Mouse (Mus musculus): ENCODE measurements around the gene Lrfn3. TPM values are rescaled to one million over a fixed set of nuclear protein-coding genes. Genes with fewer than 3 reads are reported as not detected.

The Lrfn3 gene
- polyA plus RNA-seq (2012; rRNA removed; ENCODE audit: low replicate concordance) = 3.1 and 19.7 TPM in 2 replicates

DNA sequence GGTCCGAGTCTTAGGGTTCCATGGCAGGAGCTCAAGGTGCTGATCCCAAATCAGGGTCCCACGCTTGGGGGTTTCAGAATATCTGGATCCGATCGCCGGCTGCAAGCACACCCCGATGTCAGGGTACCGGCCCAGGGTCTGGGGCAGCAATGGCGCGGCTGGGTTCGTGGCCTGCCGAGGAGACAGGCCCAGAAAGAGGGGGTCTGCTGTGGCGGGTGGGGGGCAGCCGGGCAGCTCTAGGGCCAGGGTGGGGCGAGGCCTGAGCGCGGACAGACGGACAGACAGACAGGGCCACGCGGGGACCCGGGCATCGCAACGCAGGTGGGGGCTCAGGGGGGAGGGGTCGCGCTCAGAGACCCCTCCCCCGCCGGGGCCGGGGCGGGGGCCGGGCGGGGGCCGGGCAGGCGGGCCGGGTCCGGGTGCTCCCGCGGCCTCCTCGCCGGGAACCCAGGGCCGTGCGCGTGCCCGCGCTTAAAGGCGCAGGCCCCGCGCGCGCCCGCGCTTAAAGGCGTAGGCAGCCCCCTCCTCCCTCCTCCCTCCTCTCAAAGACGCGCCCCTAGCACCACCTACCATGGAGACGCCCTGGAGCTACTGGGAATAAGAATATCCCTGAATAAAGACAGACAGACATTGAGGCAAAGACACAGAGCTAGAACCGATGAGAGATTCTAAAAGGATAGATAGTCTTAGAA is at the start of gene Lrfn3:
Gene Lrfn3, minus strand, starts transcription at position 121 of the 692 bp plus-strand sequence.

DNA sequence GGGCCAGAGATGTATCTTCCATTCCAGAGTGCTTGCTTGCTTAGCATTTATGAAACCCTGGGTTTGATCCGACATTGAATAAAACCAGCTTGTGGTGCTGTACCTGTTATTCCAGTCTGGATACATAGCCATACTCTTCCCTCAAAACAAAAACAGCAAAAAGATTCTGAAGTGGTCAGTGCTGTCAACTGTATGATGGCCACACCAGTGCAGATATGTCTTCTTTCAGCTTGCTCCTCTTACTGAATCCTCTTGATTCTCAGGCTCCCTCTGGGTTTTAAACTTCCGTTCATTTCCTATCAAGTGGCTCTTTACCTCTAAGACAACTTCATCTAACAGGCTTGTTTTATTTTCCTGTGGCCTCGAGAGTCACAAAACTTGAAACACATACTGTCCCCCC is 38.8 kb downstream of the Lrfn3 start, which contains the start of gene Sdhaf1:
Gene Sdhaf1, minus strand, starts transcription at position 101 of the 400 bp plus-strand sequence.

DNA sequence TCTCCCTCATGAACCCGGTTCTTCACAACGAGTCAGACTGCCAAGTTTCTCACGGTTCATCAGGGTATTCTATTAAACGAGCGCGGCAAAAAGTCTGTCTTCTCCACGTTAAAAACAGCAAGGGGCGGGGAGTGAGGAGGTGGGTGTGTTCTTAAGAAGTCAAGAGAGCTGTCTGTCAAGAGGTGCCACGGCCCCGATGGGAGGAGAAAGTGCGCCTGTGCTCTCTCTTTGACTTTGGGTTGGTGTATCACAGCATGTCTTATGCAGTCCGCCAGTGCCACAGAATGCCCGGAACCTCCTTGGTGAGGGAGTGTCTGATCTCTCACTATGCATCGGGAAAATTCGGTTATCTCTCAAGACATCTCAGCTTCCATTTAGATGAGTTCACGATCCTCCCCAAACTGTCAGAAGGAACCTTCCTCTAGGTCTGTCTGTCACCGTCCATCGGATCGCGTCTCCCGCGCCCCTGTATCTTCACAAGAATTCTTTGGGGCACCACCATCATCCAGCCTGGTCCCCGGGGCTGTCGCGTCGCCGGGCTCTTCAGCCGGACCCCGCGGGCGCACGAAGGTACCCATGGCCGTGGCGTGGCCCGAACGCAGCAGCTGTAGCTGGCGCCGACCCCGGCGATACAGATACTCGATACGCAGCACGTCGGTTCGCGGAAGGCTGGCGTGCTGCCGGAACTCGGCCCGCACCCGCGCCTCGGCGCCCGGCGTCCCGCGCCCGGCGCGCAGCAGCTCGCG is 40.9 kb downstream of the Lrfn3 start, which contains the start of gene E130208F15Rik:
Gene E130208F15Rik, plus strand, starts transcription at position 202 of the 746 bp plus-strand sequence.

DNA sequence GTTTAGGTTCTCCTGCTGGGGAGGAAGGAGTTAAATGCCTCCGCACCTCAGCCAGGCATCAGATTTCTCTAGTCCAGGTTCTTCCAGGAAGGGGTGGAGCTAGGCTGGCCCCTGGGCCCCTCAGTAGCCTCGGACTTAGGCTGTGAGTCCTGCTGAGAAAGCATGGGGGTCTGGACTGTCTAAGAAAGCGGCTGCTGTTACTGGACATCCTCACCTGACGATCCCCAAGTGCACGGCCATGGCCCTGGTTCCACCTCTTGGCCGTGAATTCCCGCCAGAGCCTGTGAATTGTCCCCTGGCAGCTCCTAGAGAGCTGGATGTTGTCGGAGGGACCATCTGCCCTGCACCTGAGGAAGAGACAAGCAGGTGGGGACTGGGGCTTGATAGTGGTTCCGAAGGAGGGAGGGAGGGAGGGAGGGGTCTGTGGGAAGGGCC is 47.8 kb downstream of the Lrfn3 start, which contains the start of gene Syne4:
Gene Syne4, plus strand, starts transcription at position 87 of the 435 bp plus-strand sequence.

DNA sequence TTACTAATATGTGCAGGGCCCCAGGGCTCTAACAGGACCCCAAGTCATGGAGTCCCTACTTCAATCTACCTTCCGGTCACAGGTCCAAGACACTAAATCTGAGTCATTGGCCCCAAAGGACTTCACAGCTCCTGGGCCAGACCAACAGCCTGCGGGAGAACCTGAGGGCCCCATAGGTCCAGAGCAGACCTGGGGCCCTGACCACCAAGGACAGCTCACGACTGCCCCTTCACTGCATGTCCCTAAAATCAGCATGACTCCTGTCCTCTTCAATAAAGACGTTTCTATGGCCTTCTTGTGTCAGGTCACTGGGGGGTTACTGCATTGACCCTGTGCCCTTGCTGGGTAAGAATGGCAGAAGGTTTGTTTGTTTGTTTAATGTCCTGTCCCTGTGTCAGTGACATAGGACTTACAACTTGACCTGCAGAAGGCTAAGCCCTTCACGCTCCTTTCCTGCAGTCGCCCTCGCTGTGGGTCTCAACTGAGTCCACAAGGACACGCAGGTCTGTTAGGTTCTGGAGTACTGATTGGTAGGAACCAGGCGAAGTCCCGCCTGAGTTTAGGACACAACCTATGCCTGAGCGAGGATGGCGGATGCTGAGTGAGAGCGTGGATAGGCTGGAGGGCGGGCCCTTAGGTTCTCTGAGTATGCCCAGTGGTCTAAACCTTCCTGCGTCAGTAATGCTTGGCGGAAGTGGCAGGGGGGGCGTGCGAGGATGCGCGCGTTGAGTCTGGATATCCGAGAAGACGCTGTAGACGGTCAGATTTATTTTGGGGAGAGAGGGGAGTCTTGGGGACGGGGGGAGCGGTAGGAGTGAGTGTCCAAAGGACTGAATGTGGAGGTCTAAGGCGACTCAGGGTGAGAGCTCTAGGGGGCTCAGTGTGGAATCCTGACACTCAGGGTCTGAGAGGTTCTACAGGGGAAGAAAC is 54.2 kb downstream of the Lrfn3 start, which contains the start of gene Alkbh6:
Gene Alkbh6, plus strand, starts transcription at position 642 of the 930 bp plus-strand sequence.

Other genes starting within 250 kb of the Lrfn3 start
- 1.5 and 4.0 TPM in 2 replicates for gene Zfp382, start 240.8 kb downstream of the Lrfn3 start, polyA plus RNA-seq (2012; rRNA removed; ENCODE audit: low replicate concordance)
- gene Zfp146, start 193.0 kb downstream of the Lrfn3 start, polyA plus RNA-seq (2012; rRNA removed; ENCODE audit: low replicate concordance) = 13.9 and 30.8 TPM in 2 replicates
- 28.7 and 105 TPM in 2 replicates for gene Cox7a1, start 178.6 kb downstream of the Lrfn3 start, polyA plus RNA-seq (2012; rRNA removed; ENCODE audit: low replicate concordance)
- 1,243 TPM in 2 replicates for gene Capns1, start 164.0 kb downstream of the Lrfn3 start, polyA plus RNA-seq (2012; rRNA removed; ENCODE audit: low replicate concordance)
- gene Polr2i, start 130.8 kb downstream of the Lrfn3 start, polyA plus RNA-seq (2012; rRNA removed; ENCODE audit: low replicate concordance) = 106 and 146 TPM in 2 replicates
- gene Tbcb, start 130.5 kb downstream of the Lrfn3 start, polyA plus RNA-seq (2012; rRNA removed; ENCODE audit: low replicate concordance) = 52.0 and 53.0 TPM in 2 replicates
- gene Ovol3, start 127.0 kb downstream of the Lrfn3 start, polyA plus RNA-seq (2012; rRNA removed; ENCODE audit: low replicate concordance) = not detected in 2 replicates
- gene Thap8, start 82.7 kb downstream of the Lrfn3 start, polyA plus RNA-seq (2012; rRNA removed; ENCODE audit: low replicate concordance) = 0.87 and 1.5 TPM in 2 replicates
- gene Wdr62, start 82.4 kb downstream of the Lrfn3 start, polyA plus RNA-seq (2012; rRNA removed; ENCODE audit: low replicate concordance) = 26.2 and 55.0 TPM in 2 replicates
- 15.8 and 61.6 TPM in 2 replicates for gene Clip3, start 71.0 kb downstream of the Lrfn3 start, polyA plus RNA-seq (2012; rRNA removed; ENCODE audit: low replicate concordance)
- gene Alkbh6, start 54.1 kb downstream of the Lrfn3 start, polyA plus RNA-seq (2012; rRNA removed; ENCODE audit: low replicate concordance) = 96.6 and 120 TPM in 2 replicates
- 2.6 and 34.1 TPM in 2 replicates for gene Syne4, start 48.0 kb downstream of the Lrfn3 start, polyA plus RNA-seq (2012; rRNA removed; ENCODE audit: low replicate concordance)
- 0.53 and 0.66 TPM in 2 replicates for gene E130208F15Rik, start 41.0 kb downstream of the Lrfn3 start, polyA plus RNA-seq (2012; rRNA removed; ENCODE audit: low replicate concordance)
- 14.7 and 20.6 TPM in 2 replicates for gene Sdhaf1, start 38.9 kb downstream of the Lrfn3 start, polyA plus RNA-seq (2012; rRNA removed; ENCODE audit: low replicate concordance)
- gene Tyrobp, start 51.0 kb upstream of the Lrfn3 start, polyA plus RNA-seq (2012; rRNA removed; ENCODE audit: low replicate concordance) = 182 and 372 TPM in 2 replicates
- 11.1 and 15.3 TPM in 2 replicates for gene Hcst, start 57.1 kb upstream of the Lrfn3 start, polyA plus RNA-seq (2012; rRNA removed; ENCODE audit: low replicate concordance)
- gene Nfkbid, start 59.0 kb upstream of the Lrfn3 start, polyA plus RNA-seq (2012; rRNA removed; ENCODE audit: low replicate concordance) = 3.1 and 5.5 TPM in 2 replicates
- gene Aplp1, start 82.8 kb upstream of the Lrfn3 start, polyA plus RNA-seq (2012; rRNA removed; ENCODE audit: low replicate concordance) = 2.5 and 7.0 TPM in 2 replicates
- not detected in 2 replicates for gene Kirrel2, start 94.9 kb upstream of the Lrfn3 start, polyA plus RNA-seq (2012; rRNA removed; ENCODE audit: low replicate concordance)
- not detected in 2 replicates for gene Nphs1, start 95.5 kb upstream of the Lrfn3 start, polyA plus RNA-seq (2012; rRNA removed; ENCODE audit: low replicate concordance)
- gene Prodh2, start 130.8 kb upstream of the Lrfn3 start, polyA plus RNA-seq (2012; rRNA removed; ENCODE audit: low replicate concordance) = not detected in 2 replicates
- gene Arhgap33, start 172.3 kb upstream of the Lrfn3 start, polyA plus RNA-seq (2012; rRNA removed; ENCODE audit: low replicate concordance) = 7.3 and 17.1 TPM in 2 replicates
- 65.4 and 90.8 TPM in 2 replicates for gene Hspb6, start 189.4 kb upstream of the Lrfn3 start, polyA plus RNA-seq (2012; rRNA removed; ENCODE audit: low replicate concordance)
- gene Proser3, start 189.5 kb upstream of the Lrfn3 start, polyA plus RNA-seq (2012; rRNA removed; ENCODE audit: low replicate concordance) = 4.1 and 17.2 TPM in 2 replicates
- 32.9 and 36.6 TPM in 2 replicates for gene Lin37, start 197.1 kb upstream of the Lrfn3 start, polyA plus RNA-seq (2012; rRNA removed; ENCODE audit: low replicate concordance)
- gene U2af1l4, start 200.5 kb upstream of the Lrfn3 start, polyA plus RNA-seq (2012; rRNA removed; ENCODE audit: low replicate concordance) = 56.7 and 69.3 TPM in 2 replicates
- 1.4 and 3.1 TPM in 2 replicates for gene Gm49396, start 200.6 kb upstream of the Lrfn3 start, polyA plus RNA-seq (2012; rRNA removed; ENCODE audit: low replicate concordance)
- 135 and 167 TPM in 2 replicates for gene Psenen, start 200.9 kb upstream of the Lrfn3 start, polyA plus RNA-seq (2012; rRNA removed; ENCODE audit: low replicate concordance)
- 3.8 and 6.8 TPM in 2 replicates for gene Igflr1, start 202.7 kb upstream of the Lrfn3 start, polyA plus RNA-seq (2012; rRNA removed; ENCODE audit: low replicate concordance)
- 35.0 and 59.6 TPM in 2 replicates for gene Kmt2b, start 226.0 kb upstream of the Lrfn3 start, polyA plus RNA-seq (2012; rRNA removed; ENCODE audit: low replicate concordance)
- gene Zbtb32, start 236.1 kb upstream of the Lrfn3 start, polyA plus RNA-seq (2012; rRNA removed; ENCODE audit: low replicate concordance) = 0.92 and 1.1 TPM in 2 replicates